Mouse (Mus musculus): ENCODE results near the gene Tmem177.

DNA sequence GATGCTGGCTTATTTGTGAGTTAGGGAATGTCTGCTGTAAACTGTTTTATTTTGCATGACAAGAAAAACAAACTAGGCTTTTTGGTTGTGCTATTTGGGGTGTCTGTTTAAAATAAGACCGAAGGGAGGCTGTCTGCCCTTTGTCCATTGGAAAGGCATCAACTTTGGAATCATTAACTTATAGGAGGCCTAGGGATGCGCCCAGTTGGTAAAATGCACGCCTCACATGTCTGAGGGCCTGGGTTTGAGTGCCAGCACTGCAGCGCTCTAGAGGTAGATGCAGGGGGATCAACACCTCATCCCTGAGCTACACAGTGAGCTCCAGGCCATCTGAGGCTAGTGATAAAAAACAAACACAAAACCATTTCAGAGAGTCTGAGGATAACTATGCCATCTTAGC is 35.5 kb downstream of the Tmem177 start:
- TF ChIP-seq POLR2A (IDR thresholded peaks at IDR 0.05; ENCODE audit: low read depth, low read length) (no peak), CTCF (IDR thresholded peaks at IDR 0.05; ENCODE audit: extremely low read depth, insufficient read depth, insufficient read length, insufficient replicate concordance) (no peak)

All from spleen, adult 2 months (tissue).